In the genomic region with DNA sequence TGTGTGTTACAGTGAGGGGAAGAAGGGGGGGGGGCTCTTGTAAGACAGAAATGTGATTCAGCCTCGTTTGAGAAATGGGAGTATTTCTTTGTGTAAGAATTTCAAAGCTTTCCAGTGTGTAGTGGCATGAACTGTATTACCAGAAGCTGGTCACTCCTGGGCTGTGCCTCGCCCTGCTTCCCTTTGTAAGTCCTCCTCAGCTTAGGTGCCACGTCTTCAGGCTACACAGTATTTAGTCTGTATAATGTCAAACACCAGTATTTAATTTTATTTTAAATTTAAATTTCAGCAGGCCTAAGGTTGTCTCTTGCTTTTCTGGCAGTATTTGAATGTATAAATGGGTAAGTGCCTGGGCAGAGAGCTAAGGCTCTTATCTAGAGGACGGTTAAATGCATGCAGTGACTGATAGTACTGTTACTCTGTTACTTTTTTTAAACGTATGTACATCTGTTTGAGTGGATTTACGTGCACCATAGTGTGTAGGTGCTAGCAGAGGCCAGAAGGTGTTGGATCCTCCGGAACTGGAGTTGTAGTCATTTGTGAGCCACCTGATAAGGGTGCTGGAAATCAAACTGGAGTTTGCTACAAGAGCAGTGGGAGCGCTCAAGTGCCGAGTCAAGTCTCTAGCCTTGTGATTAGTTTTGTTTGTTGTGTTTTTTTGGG, we compare ENCODE assay signal across 16 mouse cellular contexts. TPM values are rescaled to one million over a fixed set of nuclear protein-coding genes. Genes with fewer than 3 reads are reported as not detected.
DNase-seq lines count a peak whose midpoint lies in the region; ATAC-seq and TF ChIP-seq lines count a peak whose summit lies in the region.
"Had no signal": no experiment of that assay in that cellular context is flagged by ENCODE, and none has a peak within 500 bp of the region (broad histone marks: within the 10 kb centered on the region; RNA-seq: fewer than 3 reads in every experiment).

No protein-coding gene starts in this region.

- no peaks in the 10 kb centered on the region for H3K9me3 ChIP-seq in lung, embryonic 14.5 days (ENCODE audit: low read depth, low read length)
- H3K9me3 ChIP-seq: forebrain, embryonic 15.5 days; limb, embryonic 10.5 days had no signal

- TF ChIP-seq POLR2A in liver, adult 2 months (IDR thresholded peaks at IDR 0.05; ENCODE audit: extremely low read depth, insufficient read depth, low read length): no peak

- H3K27me3 ChIP-seq in lung, embryonic 14.5 days (ENCODE audit: insufficient read depth, low read length): no peaks in the 10 kb centered on the region
- H3K27me3 ChIP-seq in liver, adult 2 months (ENCODE audit: control insufficient read depth, insufficient read depth, low read length): no peaks in the 10 kb centered on the region
- H3K27me3 ChIP-seq: forebrain, embryonic 15.5 days; megakaryocyte, embryonic 14.5 days had no signal

- H3K4me2 ChIP-seq in lung, embryonic 14.5 days: no peak overlapping the region
- H3K4me2 ChIP-seq: forebrain, embryonic 15.5 days had no signal

- no peak for DNase-seq in frontal cortex, postnatal 36 days (ENCODE audit: low spot score in 2 of 2)
- no peak for DNase-seq in lung, embryonic 14.5 days
- no peak for DNase-seq in lung, postnatal 4 days
- DNase-seq in liver, adult 2 months (ENCODE audit: extremely low read depth, low read depth, low spot score): no peak
- no peak for DNase-seq in layer of hippocampus, adult 2 months (ENCODE audit: low spot score in 2 of 2)
- no peak for DNase-seq in neural tube, embryonic 10.5 days (ENCODE audit: extremely low spot score, low spot score)
- DNase-seq: cerebellum, adult 2 months; gastrocnemius, adult 2 months; layer of hippocampus, postnatal 36 days; retina, postnatal 1 day; thymus, postnatal 4 days had no signal

- peaks cover 21% of the 10 kb centered on the region; the same call in 1 of the 2 replicates for H3K36me3 ChIP-seq in lung, embryonic 14.5 days (ENCODE audit: insufficient read depth)
- H3K36me3 ChIP-seq in liver, adult 2 months (ENCODE audit: control insufficient read depth, insufficient read depth, low read length): peaks cover 37% of the 10 kb centered on the region

- no peak overlapping the region for H3K4me3 ChIP-seq in lung, embryonic 14.5 days (ENCODE audit: low read depth, low read length)
- no peak overlapping the region for H3K4me3 ChIP-seq in liver, adult 2 months (ENCODE audit: insufficient read depth, low read depth, low read length)
- no peak overlapping the region for H3K4me3 ChIP-seq in layer of hippocampus, adult 2 months
- H3K4me3 ChIP-seq: forebrain, embryonic 15.5 days; gastrocnemius, adult 2 months; limb, embryonic 10.5 days; megakaryocyte, embryonic 14.5 days had no signal

- no peaks in the 10 kb centered on the region for H3K79me2 ChIP-seq in liver, adult 2 months (ENCODE audit: control insufficient read depth, insufficient read depth, low read length)

- no peaks in the 10 kb centered on the region for H3K4me1 ChIP-seq in lung, embryonic 14.5 days (ENCODE audit: insufficient read depth)
- H3K4me1 ChIP-seq in liver, adult 2 months (ENCODE audit: control insufficient read depth, insufficient read depth, low read length): peaks cover 17% of the 10 kb centered on the region
- H3K4me1 ChIP-seq: forebrain, embryonic 15.5 days; limb, embryonic 10.5 days had no signal

- WGBS in lung, embryonic 14.5 days: 68% methylated on average over 9 of the region's 9 CpGs
- WGBS in liver, adult 2 months: 29% methylated on average over 9 of the region's 9 CpGs

- H3K9ac ChIP-seq in lung, embryonic 14.5 days: no peak overlapping the region
- peak overlapping the region; percentile 12; the same call in 1 of the 2 replicates for H3K9ac ChIP-seq in liver, adult 2 months (ENCODE audit: low read depth, low read length)
- H3K9ac ChIP-seq: forebrain, embryonic 15.5 days had no signal

- H3K27ac ChIP-seq in lung, embryonic 14.5 days (ENCODE audit: low read depth): no peak overlapping the region
- peak overlapping the region; percentile 79 for H3K27ac ChIP-seq in liver, adult 2 months (replicated peaks; ENCODE audit: insufficient read depth, low read depth, low read length)
- no peak overlapping the region for H3K27ac ChIP-seq in layer of hippocampus, adult 2 months
- H3K27ac ChIP-seq: forebrain, embryonic 15.5 days; gastrocnemius, adult 2 months; limb, embryonic 10.5 days had no signal

- 0 out of 2 replicates have a peak, but pooled peaks have one; percentile 21 for ATAC-seq in frontal cortex, adult (ENCODE audit: low TSS enrichment)
- ATAC-seq in lung, embryonic 14.5 days (ENCODE audit: insufficient read depth): peak; percentile 20; the same call in 1 of the 2 replicates
- peak; percentile 98 for ATAC-seq in megakaryocyte-erythroid progenitor cell, adult 5-6 weeks (replicated peaks; ENCODE audit: low FRiP score, low TSS enrichment, poor library complexity, severe bottlenecking)
- ATAC-seq: forebrain, embryonic 15.5 days had no signal

- no peak for TF ChIP-seq CTCF in lung, embryonic 14.5 days (IDR thresholded peaks at IDR 0.05; ENCODE audit: low read depth)
- no peak for TF ChIP-seq CTCF in liver, adult 2 months (IDR thresholded peaks at IDR 0.05; ENCODE audit: low read depth, low read length)
- no peak for TF ChIP-seq CTCF in layer of hippocampus, adult 2 months (conservative IDR thresholded peaks at IDR 0.05)

RNA-seq across cellular contexts. Expression of a gene that starts 25.1 kb away (rescaled TPM):
- polyA plus RNA-seq in lung, embryonic 14.5 days (2014; fragmentation: Nextera tagmentation; extraction: Ambion mirVana): 8.2 and 10.4 TPM in 2 replicates
- total RNA-seq in liver, adult 2 months (2014; rRNA removed): 15.7 and 19.1 TPM in 2 replicates
- polyA plus RNA-seq in liver, adult 2 months (2012; rRNA removed): 3.8 and 5.1 TPM in 2 replicates
- 28.1 and 48.0 TPM in 2 replicates for total RNA-seq in megakaryocyte-erythroid progenitor cell, adult 5-6 weeks (2014; fragmentation: Nextera tagmentation)
- total RNA-seq in megakaryocyte-erythroid progenitor cell, adult 5-6 weeks (2017): 44.1 and 45.7 TPM in 2 replicates
- 10 to 100 TPM; 55.9 to 61.1 TPM for total RNA-seq in layer of hippocampus, adult 2 months (2021)

Comparison
In these comparisons a context has a peak if more than half of its experiments do, and no peak if none do; other contexts are left out.
1. ATAC-seq: peak in every context shown above with its lines; median percentile 98 in megakaryocyte-erythroid progenitor cell, adult 5-6 weeks; 21 in frontal cortex, adult; 20 in lung, embryonic 14.5 days.